Mouse (Mus musculus) cerebellum, adult 9-10 months (tissue): ENCODE measurements around the gene Mrgprf.

Source experiments
- DNase-seq: peaks from one replicate; pipeline ENCODE4 v3.0.0; 2022

Gene Mrgprf

GRCm38 (mm10) chr7:145301341-145302005 is 845 bp downstream of the Mrgprf start:
- DNase-seq: peak; percentile 85

- DNase-seq: peak; percentile 90
Observed at GRCm38 (mm10) chr7:145302488-145303285, 2.1 kb downstream of the Mrgprf start.

- no peak for DNase-seq
Observed at GRCm38 (mm10) chr7:145304153-145304552, 3.5 kb downstream of the Mrgprf start.

GRCm38 (mm10) chr7:145307636-145308035 is 7.0 kb downstream of the Mrgprf start:
- DNase-seq: no peak

GRCm38 (mm10) chr7:145308061-145308675 is 7.5 kb downstream of the Mrgprf start:
- DNase-seq: peak; percentile 77

GRCm38 (mm10) chr7:145308866-145309265 is 8.2 kb downstream of the Mrgprf start:
- DNase-seq: no peak

GRCm38 (mm10) chr7:145309877-145310276 is 9.2 kb downstream of the Mrgprf start:
- no peak for DNase-seq

GRCm38 (mm10) chr7:145310526-145310925 is 9.9 kb downstream of the Mrgprf start:
- DNase-seq: no peak

- no peak for DNase-seq
Observed at GRCm38 (mm10) chr7:145312137-145312536, 11.5 kb downstream of the Mrgprf start.

GRCm38 (mm10) chr7:145314785-145315411 is 14.3 kb downstream of the Mrgprf start, which contains the start of gene Mrgprd:
Gene Mrgprd, plus strand, starts transcription at chr7:145314835.
- DNase-seq: no peak

GRCm38 (mm10) chr7:145317522-145317921 is 16.9 kb downstream of the Mrgprf start:
- no peak for DNase-seq

GRCm38 (mm10) chr7:145319481-145319880 is 18.9 kb downstream of the Mrgprf start:
- DNase-seq: peak; percentile 92

- DNase-seq: no peak
Observed at GRCm38 (mm10) chr7:145323607-145324006, 23.0 kb downstream of the Mrgprf start.

GRCm38 (mm10) chr7:145325697-145326096 is 25.1 kb downstream of the Mrgprf start:
- DNase-seq: no peak

- DNase-seq: no peak
Observed at GRCm38 (mm10) chr7:145329982-145330381, 29.4 kb downstream of the Mrgprf start.

- DNase-seq: no peak
Observed at GRCm38 (mm10) chr7:145330641-145331040, 30.0 kb downstream of the Mrgprf start.

- DNase-seq: peak; percentile 86
Observed at GRCm38 (mm10) chr7:145332376-145333041, 31.9 kb downstream of the Mrgprf start.

GRCm38 (mm10) chr7:145333936-145334335 is 33.3 kb downstream of the Mrgprf start:
- no peak for DNase-seq

- DNase-seq: peak; percentile 73
Observed at GRCm38 (mm10) chr7:145334428-145335027, 33.9 kb downstream of the Mrgprf start.

- peak; percentile 98 for DNase-seq
Observed at GRCm38 (mm10) chr7:145335199-145335598, 34.6 kb downstream of the Mrgprf start.

GRCm38 (mm10) chr7:145335616-145336332 is 35.1 kb downstream of the Mrgprf start:
- peak; percentile 89 for DNase-seq
